Mouse (Mus musculus) liver, embryonic 13.5 days (tissue): Measurements from ENCODE around the gene Olfr601. TPM values are rescaled to one million over a fixed set of nuclear protein-coding genes. Genes with fewer than 3 reads are reported as not detected.
"Not testable (repeated sequence)": the region's sequence is repeated elsewhere in the genome, so short reads cannot be mapped to it uniquely, and the experiment has no call there.

Source experiments
- ATAC-seq: fragments of 200-750 bp; cut with Nextera tagmentation; 2 replicates; pipeline ENCODE4 v1.8.0; 2017; ENCODE audit warnings: low read depth, mild to moderate bottlenecking, moderate number of reproducible peaks, moderate library complexity
- DNase-seq: peaks from one replicate; pipeline ENCODE4 v3.0.0; 2022
- H3K27ac ChIP-seq: fragments of 300-500 bp; sonication (generic); 2 replicates; pipeline ENCODE4 v1.5.1; 2015; ENCODE audit warnings: moderate library complexity, mild to moderate bottlenecking, inconsistent platforms
- H3K27me3 ChIP-seq: fragments of 300-500 bp; sonication (generic); 2 replicates; pipeline ENCODE4 v1.6.1; 2015; ENCODE audit warnings: mild to moderate bottlenecking, inconsistent platforms
- H3K36me3 ChIP-seq: fragments of 300-500 bp; sonication (generic); 2 replicates; pipeline ENCODE4 v1.6.1; 2015; ENCODE audit warnings: mild to moderate bottlenecking, inconsistent platforms
- H3K4me1 ChIP-seq: fragments of 300-500 bp; sonication (generic); replicated peaks from 2 replicates; pipeline ENCODE4 v1.6.1; 2015; ENCODE audit warnings: inconsistent platforms
- H3K4me2 ChIP-seq: fragments of 300-500 bp; sonication (generic); 2 replicates; pipeline ENCODE4 v1.6.1; 2015; ENCODE audit warnings: inconsistent platforms, mild to moderate bottlenecking, moderate library complexity
- H3K4me3 ChIP-seq: fragments of 300-500 bp; sonication (generic); replicated peaks from 2 replicates; pipeline ENCODE4 v1.5.1; 2015; ENCODE audit warnings: mild to moderate bottlenecking, inconsistent platforms
- H3K9ac ChIP-seq: fragments of 300-500 bp; sonication (generic); 2 replicates; pipeline ENCODE4 v1.6.1; 2015; ENCODE audit warnings: mild to moderate bottlenecking, inconsistent platforms
- H3K9me3 ChIP-seq: fragments of 300-500 bp; sonication (generic); replicated peaks from 2 replicates; pipeline ENCODE4 v1.6.1; 2016; ENCODE audit warnings: inconsistent platforms
- WGBS: fragments of 180-500 bp; shearing (Covaris S2); methylation state at CpG from one replicate; pipeline ENCODE4 v1.1.7; 2015; ENCODE audit not compliant: insufficient replicate concordance; 5-methylcytosine and 5-hydroxymethylcytosine counted together
- polyA plus RNA-seq: library from polyadenylated mRNA; unstranded; fragments of >200 nt; fragmentation: Nextera tagmentation; extraction: Ambion mirVana; gene quantifications from 2 replicates; pipeline ENCODE4 v1.2.1, GENCODE M21; 2015

Gene Olfr601
- not detected in 2 replicates for polyA plus RNA-seq

- DNase-seq (no peak), ATAC-seq (no peak)
- Histone ChIP-seq H3K27me3 (no peaks in the 10 kb centered on the region), H3K4me2 (no peak within 1 kb of the TSS), H3K4me3 (no peak within 1 kb of the TSS), H3K27ac (no peak within 1 kb of the TSS), H3K4me1 (no peaks in the 10 kb centered on the region), H3K9ac (no peak within 1 kb of the TSS), H3K9me3 (no peaks in the 10 kb centered on the region), H3K36me3 (no peaks in the 10 kb centered on the region)
- 63% methylated on average over 1 of the region's 1 CpGs for WGBS
Observed at GRCm38 (mm10) chr7:103362555-103362954, at the start of gene Olfr601. Gene Olfr601 (minus strand): TSS chr7:103362655.

- not testable (repeated sequence) for DNase-seq, H3K9me3 ChIP-seq, H3K9ac ChIP-seq, H3K27me3 ChIP-seq, ATAC-seq, H3K4me2 ChIP-seq, H3K36me3 ChIP-seq, H3K4me1 ChIP-seq, H3K27ac ChIP-seq, H3K4me3 ChIP-seq
- 50% methylated on average over 3 of the region's 3 CpGs for WGBS
Observed at GRCm38 (mm10) chr7:103406521-103407055, 44.1 kb upstream of the Olfr601 start.

GRCm38 (mm10) chr7:103398981-103399380, 36.5 kb upstream of the Olfr601 start:
- Histone ChIP-seq H3K9me3 (no peaks in the 10 kb centered on the region), H3K4me3 (no peak overlapping the region), H3K4me2 (no peak overlapping the region), H3K27ac (no peak overlapping the region), H3K36me3 (no peaks in the 10 kb centered on the region), H3K4me1 (no peaks in the 10 kb centered on the region), H3K27me3 (no peaks in the 10 kb centered on the region), H3K9ac (no peak overlapping the region)
- 4% methylated on average over 1 of the region's 1 CpGs for WGBS
- no peak for ATAC-seq
- DNase-seq = no peak

- no peak overlapping the region for H3K27ac ChIP-seq
- no peak overlapping the region for H3K4me2 ChIP-seq
- H3K27me3 ChIP-seq = no peaks in the 10 kb centered on the region
- no peak overlapping the region for H3K9ac ChIP-seq
- no peaks in the 10 kb centered on the region for H3K36me3 ChIP-seq
- H3K4me3 ChIP-seq = no peak overlapping the region
- ATAC-seq = no peak
- H3K4me1 ChIP-seq = no peaks in the 10 kb centered on the region
- no peak for DNase-seq
- no peaks in the 10 kb centered on the region for H3K9me3 ChIP-seq
Observed at GRCm38 (mm10) chr7:103397758-103398157, 35.3 kb upstream of the Olfr601 start.

GRCm38 (mm10) chr7:103386077-103386476, 23.6 kb upstream of the Olfr601 start, which contains the start of gene Olfr603:
Gene Olfr603 (minus strand): TSS chr7:103386177.
- Histone ChIP-seq H3K9ac (no peak within 1 kb of the TSS), H3K4me1 (no peaks in the 10 kb centered on the region), H3K4me2 (no peak within 1 kb of the TSS), H3K4me3 (no peak within 1 kb of the TSS), H3K9me3 (no peaks in the 10 kb centered on the region), H3K27me3 (no peaks in the 10 kb centered on the region), H3K27ac (no peak within 1 kb of the TSS), H3K36me3 (no peaks in the 10 kb centered on the region)
- DNase-seq (no peak), ATAC-seq (no peak)

- no peak within 1 kb of the TSS for H3K27ac ChIP-seq
- no peak within 1 kb of the TSS for H3K4me3 ChIP-seq
- H3K27me3 ChIP-seq = no peaks in the 10 kb centered on the region
- no peak within 1 kb of the TSS for H3K4me2 ChIP-seq
- DNase-seq (no peak), ATAC-seq (no peak)
- H3K9me3 ChIP-seq = no peaks in the 10 kb centered on the region
- no peak within 1 kb of the TSS for H3K9ac ChIP-seq
- H3K36me3 ChIP-seq = no peaks in the 10 kb centered on the region
- H3K4me1 ChIP-seq = no peaks in the 10 kb centered on the region
Observed at GRCm38 (mm10) chr7:103349569-103349968, 12.9 kb downstream of the Olfr601 start, which contains the start of gene Olfr600. Gene Olfr600 (minus strand): TSS chr7:103349669.

- Histone ChIP-seq H3K9me3 (0 out of 2 replicates have a peak, but pooled peaks cover 4% of the 10 kb centered on the region), H3K9ac (no peak within 1 kb of the TSS), H3K4me1 (no peaks in the 10 kb centered on the region), H3K27me3 (no peaks in the 10 kb centered on the region), H3K27ac (no peak within 1 kb of the TSS), H3K36me3 (no peaks in the 10 kb centered on the region), H3K4me2 (no peak within 1 kb of the TSS), H3K4me3 (no peak within 1 kb of the TSS)
- 67% methylated on average over 1 of the region's 1 CpGs for WGBS
- DNase-seq (no peak), ATAC-seq (no peak)
Observed at GRCm38 (mm10) chr7:103335617-103336016, 26.8 kb downstream of the Olfr601 start, which contains the start of gene Olfr599. Gene Olfr599 (plus strand): TSS chr7:103335917.

GRCm38 (mm10) chr7:103323268-103323667, 39.2 kb downstream of the Olfr601 start, which contains the start of gene Olfr598:
Gene Olfr598 (plus strand): TSS chr7:103323568.
- H3K27ac ChIP-seq = no peak within 1 kb of the TSS
- H3K4me3 ChIP-seq = no peak within 1 kb of the TSS
- H3K27me3 ChIP-seq = no peaks in the 10 kb centered on the region
- H3K9ac ChIP-seq = no peak within 1 kb of the TSS
- H3K36me3 ChIP-seq = no peaks in the 10 kb centered on the region
- H3K4me2 ChIP-seq = no peak within 1 kb of the TSS
- H3K9me3 ChIP-seq = no peaks in the 10 kb centered on the region
- ATAC-seq (no peak), DNase-seq (no peak)
- H3K4me1 ChIP-seq = no peaks in the 10 kb centered on the region

- H3K36me3 ChIP-seq, H3K9me3 ChIP-seq, H3K4me1 ChIP-seq, H3K4me3 ChIP-seq, H3K4me2 ChIP-seq, H3K27ac ChIP-seq, DNase-seq, H3K9ac ChIP-seq, H3K27me3 ChIP-seq, ATAC-seq: not testable (repeated sequence)
- WGBS = 66% methylated on average over 2 of the region's 2 CpGs
Observed at GRCm38 (mm10) chr7:103316015-103316414, 46.4 kb downstream of the Olfr601 start, which contains the start of gene Olfr597. Gene Olfr597 (plus strand): TSS chr7:103316315.

Other genes with a start within 250 kb of the Olfr601 start
- not detected in 2 replicates for gene Olfr586, start 237.0 kb downstream of the Olfr601 start, polyA plus RNA-seq
- gene Olfr588-ps1, start 221.8 kb downstream of the Olfr601 start, polyA plus RNA-seq = not detected in 2 replicates
- not detected in 2 replicates for gene Olfr589, start 206.3 kb downstream of the Olfr601 start, polyA plus RNA-seq
- not detected in 2 replicates for gene Olfr591, start 184.3 kb downstream of the Olfr601 start, polyA plus RNA-seq
- not detected in 2 replicates for gene Olfr592, start 177.9 kb downstream of the Olfr601 start, polyA plus RNA-seq
- not detected in 2 replicates for gene Olfr593, start 150.8 kb downstream of the Olfr601 start, polyA plus RNA-seq
- gene Olfr594, start 145.7 kb downstream of the Olfr601 start, polyA plus RNA-seq = not detected in 2 replicates
- not detected in 2 replicates for gene Usp17ld, start 110.2 kb downstream of the Olfr601 start, polyA plus RNA-seq
- not detected in 2 replicates for gene Olfr596, start 57.0 kb downstream of the Olfr601 start, polyA plus RNA-seq
- not detected in 2 replicates for gene Olfr597, start 46.3 kb downstream of the Olfr601 start, polyA plus RNA-seq
- not detected in 2 replicates for gene Olfr598, start 39.1 kb downstream of the Olfr601 start, polyA plus RNA-seq
- gene Olfr599, start 26.7 kb downstream of the Olfr601 start, polyA plus RNA-seq = not detected in 2 replicates
- gene Olfr600, start 13.0 kb downstream of the Olfr601 start, polyA plus RNA-seq = not detected in 2 replicates
- not detected in 2 replicates for gene Olfr603, start 23.5 kb upstream of the Olfr601 start, polyA plus RNA-seq
- gene Usp17lc, start 52.4 kb upstream of the Olfr601 start, polyA plus RNA-seq = not detected in 2 replicates
- not detected in 2 replicates for gene Olfr605, start 82.8 kb upstream of the Olfr601 start, polyA plus RNA-seq
- not detected in 2 replicates for gene Olfr606, start 86.4 kb upstream of the Olfr601 start, polyA plus RNA-seq
- not detected in 2 replicates for gene Olfr607, start 101.5 kb upstream of the Olfr601 start, polyA plus RNA-seq
- gene Olfr608, start 107.2 kb upstream of the Olfr601 start, polyA plus RNA-seq = not detected in 2 replicates
- not detected in 2 replicates for gene Olfr609, start 135.4 kb upstream of the Olfr601 start, polyA plus RNA-seq
- not detected in 2 replicates for gene Olfr610, start 149.5 kb upstream of the Olfr601 start, polyA plus RNA-seq
- not detected in 2 replicates for gene Olfr611, start 158.2 kb upstream of the Olfr601 start, polyA plus RNA-seq
- not detected in 2 replicates for gene Olfr612, start 180.1 kb upstream of the Olfr601 start, polyA plus RNA-seq
- not detected in 2 replicates for gene Olfr613, start 185.4 kb upstream of the Olfr601 start, polyA plus RNA-seq
- not detected in 2 replicates for gene Olfr615, start 193.4 kb upstream of the Olfr601 start, polyA plus RNA-seq
- gene Olfr616, start 206.5 kb upstream of the Olfr601 start, polyA plus RNA-seq = not detected in 2 replicates
- gene Olfr617, start 210.4 kb upstream of the Olfr601 start, polyA plus RNA-seq = not detected in 2 replicates
- gene Olfr618, start 227.4 kb upstream of the Olfr601 start, polyA plus RNA-seq = not detected in 2 replicates
- not detected in 2 replicates for gene Olfr619, start 237.9 kb upstream of the Olfr601 start, polyA plus RNA-seq
- not detected in 2 replicates for gene Olfr620, start 249.9 kb upstream of the Olfr601 start, polyA plus RNA-seq